Mouse (Mus musculus): Measurements from ENCODE around the gene Gm1123. TPM values are rescaled to one million over a fixed set of nuclear protein-coding genes. Genes with fewer than 3 reads are reported as not detected.

Gm1123 gene
- polyA plus RNA-seq, 1 experiment from 2014 or later, result not detected

DNA sequence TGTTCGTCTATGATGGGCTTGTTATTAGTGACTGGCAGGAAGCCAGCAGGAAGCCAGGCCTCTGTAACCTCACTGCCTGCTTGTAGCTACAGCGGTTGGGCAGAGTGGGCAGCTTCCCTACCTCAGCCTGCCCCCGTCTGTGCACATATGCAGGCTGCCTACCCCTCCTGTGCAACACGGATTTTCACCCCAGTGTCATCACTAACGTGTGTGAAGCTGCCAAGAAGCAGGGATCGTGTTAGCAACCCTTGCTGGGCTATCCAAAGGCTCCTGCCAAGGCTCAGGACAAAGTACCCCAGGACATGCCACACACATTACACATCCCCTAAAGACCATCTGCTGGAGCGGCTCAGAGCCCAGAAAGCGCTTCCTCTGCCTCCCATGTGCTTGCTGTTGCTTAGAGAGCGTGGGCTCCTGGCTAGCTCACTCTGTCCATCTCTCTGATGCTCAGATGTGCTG, 35.6 kb downstream of the Gm1123 start:
- no peak for ATAC-seq (ENCODE audit: borderline replicate concordance, extremely low read depth, low FRiP score, low TSS enrichment)
- H3K4me2 ChIP-seq, result no peak overlapping the region
- H3K27me3 ChIP-seq, result no peaks in the 10 kb centered on the region
- WGBS, result 56% methylated on average over 9 of the region's 9 CpGs
- H3K36me3 ChIP-seq, result 0 out of 2 replicates have a peak, but pooled peaks cover 12% of the 10 kb centered on the region
- H3K9ac ChIP-seq, result no peak overlapping the region
- H3K9me3 ChIP-seq, result no peaks in the 10 kb centered on the region
- H3K4me1 ChIP-seq, result no peaks in the 10 kb centered on the region
- H3K27ac ChIP-seq, result no peak overlapping the region
- no peak overlapping the region for H3K4me3 ChIP-seq

- no peaks in the 10 kb centered on the region for H3K27me3 ChIP-seq
- no peak overlapping the region for H3K4me3 ChIP-seq
- no peak overlapping the region for H3K27ac ChIP-seq
- H3K4me2 ChIP-seq, result no peak overlapping the region
- WGBS, result 92% methylated on average over 4 of the region's 4 CpGs
- H3K9ac ChIP-seq, result no peak overlapping the region
- no peak for ATAC-seq (ENCODE audit: borderline replicate concordance, extremely low read depth, low FRiP score, low TSS enrichment)
- no peaks in the 10 kb centered on the region for H3K9me3 ChIP-seq
- peaks cover 10% of the 10 kb centered on the region; the same call in 1 of the 2 replicates for H3K36me3 ChIP-seq
- no peaks in the 10 kb centered on the region for H3K4me1 ChIP-seq
Measured at GRCm38 (mm10) chr9:98994103-98994502, 41.4 kb downstream of the Gm1123 start.

- Histone ChIP-seq H3K36me3 (no peaks in the 10 kb centered on the region), H3K9me3 (no peaks in the 10 kb centered on the region), H3K4me1 (peaks cover 8% of the 10 kb centered on the region), H3K27ac (no peak overlapping the region), H3K4me3 (peak overlapping the region; percentile 88), H3K9ac (peak overlapping the region; percentile 64; the same call in 1 of the 2 replicates), H3K27me3 (peaks cover 17% of the 10 kb centered on the region; the same call in 1 of the 2 replicates), H3K4me2 (peak overlapping the region; percentile 91)
- no peak for ATAC-seq (ENCODE audit: borderline replicate concordance, extremely low read depth, low FRiP score, low TSS enrichment)
- 44% methylated on average over 9 of the region's 9 CpGs for WGBS
Measured at GRCm38 (mm10) chr9:98987131-98987530, 48.4 kb downstream of the Gm1123 start.

DNA sequence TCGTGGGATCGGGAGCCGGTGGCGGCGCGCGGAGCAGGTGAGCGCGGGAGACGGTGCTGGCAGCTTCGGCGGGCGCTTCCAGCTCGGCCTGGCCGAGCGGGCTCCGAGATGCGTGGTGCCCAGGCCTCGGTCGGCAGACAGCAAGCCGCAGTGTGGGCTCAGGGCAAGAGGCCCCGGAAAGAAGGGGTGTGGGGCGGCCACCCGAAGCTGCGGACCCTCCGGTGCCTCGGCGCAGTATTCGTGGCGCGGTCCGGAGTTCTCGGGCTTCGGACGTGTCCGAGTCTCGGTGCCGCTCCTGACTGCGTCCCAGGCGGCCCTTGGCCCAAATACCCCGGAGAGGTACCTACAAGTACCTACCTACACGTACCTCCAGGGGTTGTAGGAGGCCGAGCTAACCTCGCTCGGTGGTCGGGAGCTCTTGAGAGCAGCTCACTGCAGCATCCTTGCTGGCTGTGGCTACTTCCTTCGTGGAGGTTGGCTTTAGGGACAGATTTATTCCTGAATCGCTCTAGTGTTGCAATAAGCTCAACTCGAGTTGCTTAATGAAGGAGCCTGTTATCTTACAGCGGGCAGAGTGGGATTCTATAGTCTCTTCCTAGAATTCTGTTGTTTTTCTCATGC, 48.9 kb downstream of the Gm1123 start:
- no peaks in the 10 kb centered on the region for H3K36me3 ChIP-seq
- H3K4me2 ChIP-seq, result peak overlapping the region; percentile 91
- ATAC-seq (ENCODE audit: borderline replicate concordance, extremely low read depth, low FRiP score, low TSS enrichment), result peak; percentile 79; the same call in 1 of the 2 replicates
- H3K4me1 ChIP-seq, result peaks cover 8% of the 10 kb centered on the region
- H3K9ac ChIP-seq, result peak overlapping the region; percentile 64
- H3K27me3 ChIP-seq, result peaks cover 18% of the 10 kb centered on the region; the same call in 1 of the 2 replicates
- no peaks in the 10 kb centered on the region for H3K9me3 ChIP-seq
- H3K4me3 ChIP-seq, result peak overlapping the region; percentile 88
- no peak overlapping the region for H3K27ac ChIP-seq
- under 1% methylated on average over 40 of the region's 50 CpGs for WGBS

DNA sequence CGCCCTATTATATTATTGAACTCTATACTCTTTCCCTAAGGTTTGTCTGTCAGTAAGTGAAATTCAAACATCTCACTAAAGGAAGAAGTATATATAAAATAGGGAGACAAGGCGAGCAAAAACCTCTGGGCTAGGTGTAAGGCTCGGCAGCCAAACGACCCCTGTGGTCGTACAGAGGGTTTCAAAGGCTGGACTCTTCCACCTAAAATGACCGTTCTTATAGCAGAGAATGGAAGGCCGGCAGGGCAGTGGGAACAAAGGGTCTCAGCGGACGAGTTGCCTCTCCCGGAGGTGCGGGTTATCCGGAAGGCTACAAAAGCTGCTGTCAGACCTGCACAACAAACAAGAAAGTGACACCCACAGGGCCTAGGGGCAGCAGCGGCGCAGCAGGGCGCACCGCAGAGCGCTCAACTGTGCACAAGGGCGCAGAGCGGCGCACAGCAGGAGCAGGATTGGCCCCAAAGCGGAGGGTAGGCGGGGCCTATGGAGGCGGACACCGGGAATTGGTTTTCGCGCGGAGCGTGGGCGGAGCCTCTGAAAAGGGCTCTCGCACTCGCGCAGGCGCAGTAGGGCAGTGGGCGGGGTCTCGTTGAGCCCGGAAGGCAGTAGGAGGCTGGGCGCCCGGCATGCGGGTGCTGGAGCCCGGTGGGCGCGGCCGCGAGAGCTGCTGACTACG, 49.6 kb downstream of the Gm1123 start, which contains the start of gene Faim:
Gene Faim (plus strand): TSS at position 574 of the 676 bp plus-strand sequence.
- peak; percentile 99 for ATAC-seq (ENCODE audit: borderline replicate concordance, extremely low read depth, low FRiP score, low TSS enrichment)
- Histone ChIP-seq H3K4me1 (peaks cover 8% of the 10 kb centered on the region), H3K4me3 (peak within 1 kb of the TSS; percentile 88), H3K27me3 (peaks cover 23% of the 10 kb centered on the region; the same call in 1 of the 2 replicates), H3K4me2 (peak within 1 kb of the TSS; percentile 91), H3K27ac (0 out of 2 replicates have a peak within 1 kb of the TSS, but pooled peaks have one; percentile 61), H3K9ac (peak within 1 kb of the TSS; percentile 64), H3K9me3 (no peaks in the 10 kb centered on the region), H3K36me3 (no peaks in the 10 kb centered on the region)
- WGBS, result under 1% methylated on average over 45 of the region's 45 CpGs

- Histone ChIP-seq H3K27ac (no peak overlapping the region), H3K4me1 (0 out of 2 replicates have a peak, but pooled peaks cover 3% of the 10 kb centered on the region), H3K9ac (no peak overlapping the region), H3K9me3 (no peaks in the 10 kb centered on the region), H3K4me2 (peak overlapping the region; percentile 48), H3K36me3 (no peaks in the 10 kb centered on the region), H3K4me3 (peak overlapping the region; percentile 24), H3K27me3 (peaks cover 61% of the 10 kb centered on the region)
- ATAC-seq (ENCODE audit: borderline replicate concordance, extremely low read depth, low FRiP score, low TSS enrichment), result peak; percentile 64; the same call in 1 of the 2 replicates
- WGBS, result 4% methylated on average over 29 of the region's 29 CpGs
Measured at GRCm38 (mm10) chr9:98979431-98980416, 55.8 kb downstream of the Gm1123 start.

DNA sequence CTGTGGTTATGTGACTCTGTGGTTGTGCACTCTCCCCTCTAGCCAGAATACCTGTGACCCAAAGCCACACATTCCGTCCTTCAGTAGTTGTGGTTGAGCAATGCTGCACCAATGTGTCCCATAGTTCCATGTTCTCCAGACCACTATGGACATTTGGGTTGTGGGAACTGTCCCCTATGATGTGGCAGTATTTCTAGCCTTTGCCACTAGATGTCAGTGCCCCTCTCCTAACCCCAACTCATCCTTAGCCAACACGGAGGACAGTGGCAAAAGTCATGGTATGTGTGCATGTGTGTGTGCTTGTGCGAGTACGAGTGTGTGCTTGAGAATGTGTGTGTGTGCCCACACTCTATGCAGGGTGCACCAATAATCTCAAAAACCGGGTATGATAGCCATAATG, 59.0 kb downstream of the Gm1123 start:
- Histone ChIP-seq H3K9ac (no peak overlapping the region), H3K36me3 (no peaks in the 10 kb centered on the region), H3K4me3 (no peak overlapping the region), H3K27ac (no peak overlapping the region), H3K4me2 (no peak overlapping the region), H3K4me1 (peaks cover 11% of the 10 kb centered on the region; the same call in 1 of the 2 replicates), H3K9me3 (no peaks in the 10 kb centered on the region), H3K27me3 (peaks cover 74% of the 10 kb centered on the region)
- WGBS, result 42% methylated on average over 5 of the region's 5 CpGs
- ATAC-seq (ENCODE audit: borderline replicate concordance, extremely low read depth, low FRiP score, low TSS enrichment), result no peak

DNA sequence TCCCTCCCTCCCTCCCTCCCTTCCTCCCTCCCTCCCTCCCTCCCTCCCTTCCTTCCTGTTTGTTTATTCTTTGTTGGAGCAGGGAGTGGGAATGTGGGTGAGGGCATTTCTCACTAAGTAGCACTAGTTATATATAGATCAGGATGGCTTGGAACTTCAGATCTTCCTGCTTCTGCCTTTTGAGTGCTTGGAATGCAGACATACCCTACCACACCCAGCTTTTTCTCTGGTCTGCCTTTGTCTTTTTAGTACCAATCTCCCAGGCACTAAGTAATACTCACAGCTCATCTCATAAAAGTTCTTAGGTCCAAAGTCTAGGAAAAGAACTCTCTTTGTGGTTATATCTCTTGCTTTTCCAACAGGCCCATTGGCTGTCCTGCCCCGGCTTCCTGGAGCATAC, 59.4 kb downstream of the Gm1123 start:
- Histone ChIP-seq H3K9me3 (no peaks in the 10 kb centered on the region), H3K4me1 (peaks cover 11% of the 10 kb centered on the region; the same call in 1 of the 2 replicates), H3K4me3 (no peak overlapping the region), H3K36me3 (no peaks in the 10 kb centered on the region), H3K9ac (no peak overlapping the region), H3K27me3 (peaks cover 75% of the 10 kb centered on the region), H3K4me2 (no peak overlapping the region), H3K27ac (no peak overlapping the region)
- 82% methylated on average over 1 of the region's 1 CpGs for WGBS
- no peak for ATAC-seq (ENCODE audit: borderline replicate concordance, extremely low read depth, low FRiP score, low TSS enrichment)

GRCm38 (mm10) chr9:98974898-98975297, 60.6 kb downstream of the Gm1123 start:
- Histone ChIP-seq H3K4me3 (no peak overlapping the region), H3K27me3 (peaks cover 80% of the 10 kb centered on the region), H3K9me3 (no peaks in the 10 kb centered on the region), H3K4me2 (no peak overlapping the region), H3K4me1 (peaks cover 9% of the 10 kb centered on the region; the same call in 1 of the 2 replicates), H3K27ac (no peak overlapping the region), H3K36me3 (no peaks in the 10 kb centered on the region), H3K9ac (no peak overlapping the region)
- WGBS, result 28% methylated on average over 2 of the region's 2 CpGs
- ATAC-seq (ENCODE audit: borderline replicate concordance, extremely low read depth, low FRiP score, low TSS enrichment), result no peak

GRCm38 (mm10) chr9:98973561-98973960, 62.0 kb downstream of the Gm1123 start:
- Histone ChIP-seq H3K4me2 (peak overlapping the region; percentile 62), H3K4me3 (peak overlapping the region; percentile 38; the same call in 1 of the 2 replicates), H3K27ac (no peak overlapping the region), H3K36me3 (no peaks in the 10 kb centered on the region), H3K27me3 (peaks cover 91% of the 10 kb centered on the region), H3K4me1 (peaks cover 8% of the 10 kb centered on the region; the same call in 1 of the 2 replicates), H3K9me3 (no peaks in the 10 kb centered on the region), H3K9ac (no peak overlapping the region)
- no peak for ATAC-seq (ENCODE audit: borderline replicate concordance, extremely low read depth, low FRiP score, low TSS enrichment)
- WGBS, result 5% methylated on average over 7 of the region's 7 CpGs

- WGBS, result under 1% methylated on average over 40 of the region's 40 CpGs
- Histone ChIP-seq H3K4me3 (peak overlapping the region; percentile 38), H3K9ac (no peak overlapping the region), H3K4me1 (peaks cover 8% of the 10 kb centered on the region; the same call in 1 of the 2 replicates), H3K4me2 (peak overlapping the region; percentile 62), H3K36me3 (no peaks in the 10 kb centered on the region), H3K27ac (no peak overlapping the region), H3K27me3 (peaks cover 90% of the 10 kb centered on the region), H3K9me3 (no peaks in the 10 kb centered on the region)
- ATAC-seq (ENCODE audit: borderline replicate concordance, extremely low read depth, low FRiP score, low TSS enrichment), result peak; percentile 31; the same call in 1 of the 2 replicates
Measured at GRCm38 (mm10) chr9:98973101-98973521, 62.4 kb downstream of the Gm1123 start.
